Mouse (Mus musculus): ENCODE data around the gene Ajap1. TPM values are rescaled to one million over a fixed set of nuclear protein-coding genes. Genes with fewer than 3 reads are reported as not detected.

Gene Ajap1
- polyA plus RNA-seq, 1 experiment from 2014 or later: 0.45 TPM

DNA sequence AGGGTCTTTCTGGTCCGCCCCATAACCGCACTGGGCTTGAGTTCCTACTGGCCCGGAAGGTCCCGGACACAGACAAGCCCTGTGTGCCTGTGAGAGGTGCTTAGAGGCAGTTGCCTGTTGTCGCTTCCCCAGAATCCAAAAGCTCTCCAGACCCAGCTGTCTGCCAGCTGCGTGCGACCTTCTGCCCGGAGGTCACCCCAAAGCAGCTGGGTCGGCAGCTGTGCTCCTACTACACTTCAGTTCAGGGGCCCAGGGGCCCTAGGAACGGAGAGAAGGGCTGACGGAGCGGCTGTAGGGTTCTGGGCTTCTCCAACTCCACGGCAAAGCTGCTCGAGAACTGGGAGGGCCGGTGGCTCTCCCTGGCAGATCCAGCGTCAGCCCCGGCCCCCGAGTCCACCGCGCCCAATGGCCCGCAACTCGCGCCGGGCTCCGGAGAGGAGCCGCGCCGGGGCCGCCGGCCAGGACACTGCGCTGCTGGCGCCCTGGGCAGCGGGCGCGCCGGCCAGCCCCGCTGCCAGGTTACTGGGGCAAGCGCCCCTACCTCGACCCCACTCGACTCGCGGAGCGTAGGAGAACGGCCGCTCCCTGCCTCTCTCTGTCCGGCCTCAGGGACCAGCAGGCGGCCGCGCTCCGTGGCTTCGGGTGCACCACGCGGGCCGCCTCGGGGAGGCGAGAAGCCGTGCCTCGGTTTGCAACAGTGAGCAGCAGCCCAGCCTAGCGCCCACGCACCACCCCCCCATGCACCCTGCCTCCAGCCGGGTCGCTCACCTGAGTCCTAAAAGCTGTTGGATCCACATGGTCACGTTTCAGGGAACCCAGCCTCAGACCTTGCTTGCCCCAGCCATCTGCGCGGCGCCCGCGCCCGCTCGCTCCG is 1.0 kb downstream of the Ajap1 start:
- WGBS: 3% methylated on average over 71 of the region's 71 CpGs
- Histone ChIP-seq H3K27me3 (ENCODE audit: low read depth, poor library complexity, severe bottlenecking) (peaks cover 78% of the 10 kb centered on the region), H3K27ac (peak overlapping the region; percentile 74), H3K4me3 (peak overlapping the region; percentile 61), H3K4me1 (peaks cover 65% of the 10 kb centered on the region), H3K9me3 (replicated peaks) (no peaks in the 10 kb centered on the region), H3K36me3 (no peaks in the 10 kb centered on the region)
- DNase-seq (ENCODE audit: low spot score): peak; percentile 64

DNA sequence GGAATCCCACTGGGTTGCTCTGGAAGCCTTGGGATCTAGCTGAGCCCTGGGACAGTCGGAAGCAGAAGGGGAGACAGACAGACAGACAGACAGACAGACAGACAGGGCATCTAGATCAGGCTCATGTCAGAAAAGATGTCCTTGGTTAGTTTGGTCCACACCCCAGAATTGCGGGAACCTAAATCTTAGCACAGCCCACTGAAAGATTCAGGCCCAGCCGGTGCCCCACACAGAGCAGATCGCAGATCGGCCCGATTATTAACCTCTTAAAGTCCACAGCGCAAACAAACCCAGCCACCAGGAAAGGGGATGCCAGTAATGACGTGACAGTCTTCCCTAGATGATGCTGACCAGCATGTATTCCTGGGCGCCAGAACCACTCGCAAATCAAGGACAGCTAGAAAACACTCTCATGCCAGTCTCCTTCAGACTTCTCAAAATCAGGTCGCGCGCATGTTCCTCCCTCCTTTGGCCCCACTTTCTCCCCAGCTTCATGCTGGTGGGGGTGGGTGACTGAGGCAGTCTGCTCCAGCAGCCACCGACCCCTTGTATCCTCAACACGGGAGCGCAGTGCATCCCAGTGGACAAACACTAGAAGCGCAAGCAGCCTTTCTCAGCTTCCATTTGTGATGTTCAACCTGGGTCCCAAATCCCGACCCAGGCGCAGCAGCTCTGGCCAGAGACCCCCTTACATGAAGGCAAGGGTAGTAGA is 1.9 kb downstream of the Ajap1 start:
- DNase-seq (ENCODE audit: low spot score): peak; percentile 77
- WGBS: 3% methylated on average over 19 of the region's 19 CpGs
- Histone ChIP-seq H3K27ac (no peak overlapping the region; the same call in 1 of the 2 replicates), H3K27me3 (ENCODE audit: low read depth, poor library complexity, severe bottlenecking) (peaks cover 78% of the 10 kb centered on the region), H3K4me3 (peak overlapping the region; percentile 61), H3K36me3 (no peaks in the 10 kb centered on the region), H3K4me1 (peaks cover 62% of the 10 kb centered on the region), H3K9me3 (replicated peaks) (no peaks in the 10 kb centered on the region)

DNA sequence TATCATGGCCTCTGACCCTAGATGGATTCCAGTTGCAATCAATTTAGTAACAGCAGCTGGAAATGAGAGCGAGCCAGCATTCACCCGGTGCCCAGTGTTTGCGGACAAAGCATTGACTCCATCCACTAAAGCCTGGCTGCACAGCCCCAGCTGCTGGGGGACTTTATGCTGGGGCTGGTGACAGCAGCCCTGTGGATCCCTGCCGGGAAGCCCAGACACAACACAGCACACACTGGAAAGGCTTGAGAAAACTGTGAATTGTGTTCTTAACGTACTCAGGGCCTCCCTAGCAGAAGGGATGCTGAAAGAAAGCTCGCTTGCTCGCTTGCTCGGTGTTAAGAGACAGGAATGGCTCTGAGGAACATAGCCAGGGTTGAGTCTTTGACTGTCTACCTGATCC is 3.5 kb downstream of the Ajap1 start:
- no peak overlapping the region for H3K4me3 ChIP-seq

DNA sequence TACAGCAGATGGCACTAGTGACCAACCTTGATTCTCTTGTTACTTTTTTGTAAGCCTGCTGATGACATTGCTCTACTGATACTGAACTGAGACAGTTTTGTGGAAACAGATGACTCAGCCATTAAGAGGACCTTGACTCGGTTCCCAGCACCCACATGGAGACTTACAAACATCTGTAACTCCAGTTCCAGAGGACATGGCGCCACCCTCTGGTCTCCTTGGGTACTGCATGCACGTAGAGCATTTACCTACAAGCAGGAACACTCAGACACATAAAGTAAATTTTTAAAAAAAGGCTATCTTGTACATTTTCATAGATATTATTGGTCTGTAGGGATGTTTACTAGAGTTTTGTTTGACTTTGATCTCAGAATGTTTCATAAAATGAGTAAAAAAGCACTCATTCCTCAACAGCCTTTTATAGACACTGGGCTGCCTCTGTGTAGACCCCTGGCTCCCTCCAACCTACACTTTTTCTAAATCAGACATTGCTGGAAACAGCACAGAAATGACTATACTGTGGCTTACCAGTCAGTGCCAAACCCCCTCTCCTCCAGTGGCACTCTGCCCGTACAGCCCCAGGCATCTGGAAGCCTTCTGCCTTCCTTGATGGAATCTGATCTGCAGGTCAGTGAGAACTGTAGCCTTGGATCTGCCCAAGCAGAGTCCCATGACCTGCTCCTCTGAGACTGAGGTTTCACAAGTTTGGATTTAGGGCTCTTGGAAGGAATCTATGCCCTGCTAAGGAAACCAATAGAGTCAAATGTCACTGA is 8.9 kb downstream of the Ajap1 start:
- Histone ChIP-seq H3K27me3 (ENCODE audit: low read depth, poor library complexity, severe bottlenecking) (peaks cover 18% of the 10 kb centered on the region), H3K9me3 (replicated peaks) (no peaks in the 10 kb centered on the region), H3K27ac (no peak overlapping the region), H3K4me3 (no peak overlapping the region), H3K36me3 (no peaks in the 10 kb centered on the region), H3K4me1 (peaks cover 1% of the 10 kb centered on the region; the same call in 1 of the 2 replicates)
- WGBS: 77% methylated on average over 4 of the region's 4 CpGs
- no peak for DNase-seq (ENCODE audit: low spot score)

More for the DNA sequence above, 3.5 kb downstream of the Ajap1 start:
- no peaks in the 10 kb centered on the region for H3K9me3 ChIP-seq (replicated peaks)
- 26% methylated on average over 8 of the region's 8 CpGs for WGBS
- H3K27ac ChIP-seq: no peak overlapping the region
- H3K4me1 ChIP-seq: peaks cover 55% of the 10 kb centered on the region
- DNase-seq (ENCODE audit: low spot score): peak; percentile 37
- H3K27me3 ChIP-seq (ENCODE audit: low read depth, poor library complexity, severe bottlenecking): peaks cover 73% of the 10 kb centered on the region
- H3K36me3 ChIP-seq: no peaks in the 10 kb centered on the region

DNA sequence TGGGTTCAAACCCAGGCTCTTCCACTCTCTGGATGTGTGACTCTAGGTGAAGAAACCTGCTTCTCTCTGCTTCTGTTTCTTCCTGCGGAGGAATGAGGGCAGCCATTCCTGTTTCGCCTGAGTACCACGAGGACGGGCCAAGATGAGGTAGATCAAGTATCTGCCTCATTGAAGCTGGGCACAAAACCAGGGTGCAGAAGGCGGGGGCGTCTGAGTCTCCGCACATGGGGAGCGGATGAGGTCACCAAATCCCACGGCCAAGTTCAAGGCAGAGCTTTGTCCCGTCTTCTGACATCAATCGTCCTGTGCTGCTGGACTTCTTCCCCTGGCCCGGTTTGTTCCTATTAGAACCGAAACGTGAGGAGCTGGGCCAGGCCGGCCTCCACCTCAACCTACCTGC is 12.9 kb downstream of the Ajap1 start:
- no peak for DNase-seq (ENCODE audit: low spot score)
- 91% methylated on average over 15 of the region's 15 CpGs for WGBS
- Histone ChIP-seq H3K36me3 (no peaks in the 10 kb centered on the region), H3K4me3 (no peak overlapping the region), H3K27ac (no peak overlapping the region), H3K9me3 (replicated peaks) (no peaks in the 10 kb centered on the region), H3K27me3 (ENCODE audit: low read depth, poor library complexity, severe bottlenecking) (no peaks in the 10 kb centered on the region), H3K4me1 (peaks cover 10% of the 10 kb centered on the region)

DNA sequence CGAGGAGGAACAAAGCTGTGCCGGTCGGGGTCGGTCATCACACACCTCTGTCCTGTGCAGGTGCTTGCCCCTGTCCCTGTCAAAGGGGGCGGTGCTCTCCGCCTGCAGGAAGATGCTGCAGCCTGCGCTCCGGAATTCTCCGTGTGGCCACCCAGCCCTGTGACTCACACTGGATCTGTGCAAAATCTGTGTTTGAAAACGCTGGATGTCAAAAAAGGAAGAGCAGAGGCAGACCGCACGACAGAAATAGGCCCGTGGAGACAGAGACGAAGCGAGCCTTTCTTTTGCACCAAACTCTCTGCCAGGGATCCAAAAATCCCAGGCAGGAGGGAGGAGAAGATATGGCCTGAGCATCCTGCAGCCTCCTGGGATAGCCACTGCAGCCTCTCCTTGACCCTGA is 22.7 kb downstream of the Ajap1 start:
- 89% methylated on average over 15 of the region's 15 CpGs for WGBS
- Histone ChIP-seq H3K9me3 (replicated peaks) (no peaks in the 10 kb centered on the region), H3K4me3 (no peak overlapping the region), H3K27ac (no peak overlapping the region), H3K4me1 (peaks cover under 1% of the 10 kb centered on the region; the same call in 1 of the 2 replicates), H3K36me3 (no peaks in the 10 kb centered on the region), H3K27me3 (ENCODE audit: low read depth, poor library complexity, severe bottlenecking) (no peaks in the 10 kb centered on the region)
- no peak for DNase-seq (ENCODE audit: low spot score)

DNA sequence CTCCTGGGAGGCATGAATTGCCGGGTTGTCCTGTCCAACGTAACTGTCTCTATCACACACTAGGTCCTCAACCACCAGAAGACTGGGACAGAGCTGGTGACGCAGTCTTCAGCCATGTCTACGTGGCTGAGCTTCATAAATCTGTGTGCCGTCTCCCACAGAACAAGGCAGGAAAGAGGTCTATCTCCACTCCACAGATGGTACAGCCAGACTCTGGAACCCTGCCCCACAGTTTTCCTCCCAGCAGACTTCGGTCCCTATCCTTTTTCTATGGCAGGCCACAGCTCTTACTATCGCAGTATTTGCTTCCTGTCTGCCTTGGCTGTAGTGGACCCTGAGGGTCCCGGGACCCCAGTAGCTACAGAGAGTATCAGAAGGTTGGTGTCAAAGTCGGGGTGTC is 23.1 kb downstream of the Ajap1 start:
- 91% methylated on average over 9 of the region's 9 CpGs for WGBS
- Histone ChIP-seq H3K27ac (no peak overlapping the region), H3K36me3 (no peaks in the 10 kb centered on the region), H3K4me3 (no peak overlapping the region), H3K9me3 (replicated peaks) (no peaks in the 10 kb centered on the region), H3K27me3 (ENCODE audit: low read depth, poor library complexity, severe bottlenecking) (no peaks in the 10 kb centered on the region), H3K4me1 (no peaks in the 10 kb centered on the region)
- no peak for DNase-seq (ENCODE audit: low spot score)

DNA sequence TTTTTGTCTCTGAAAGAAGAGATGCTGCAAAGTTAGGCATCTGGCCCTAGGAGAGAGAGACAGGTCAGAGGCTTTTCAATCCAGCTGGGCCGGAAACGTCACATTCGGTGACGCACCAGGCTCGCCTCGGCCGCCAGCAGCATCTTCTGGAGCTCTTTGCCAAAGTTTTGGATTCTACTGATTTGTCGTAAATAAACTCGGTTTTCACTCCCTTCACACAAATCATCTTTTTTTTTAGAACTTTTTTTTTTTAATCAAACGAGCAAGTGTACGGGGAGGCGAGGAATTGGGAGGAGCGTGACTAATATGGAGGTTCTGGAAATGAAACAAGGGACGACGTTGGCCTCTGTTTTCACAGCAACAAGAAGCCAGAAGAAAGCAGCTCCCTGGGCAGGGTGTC is 23.8 kb downstream of the Ajap1 start:
- no peak overlapping the region for H3K4me3 ChIP-seq
- no peaks in the 10 kb centered on the region for H3K27me3 ChIP-seq (ENCODE audit: low read depth, poor library complexity, severe bottlenecking)
- no peak overlapping the region for H3K27ac ChIP-seq
- WGBS: 93% methylated on average over 15 of the region's 15 CpGs
- H3K4me1 ChIP-seq: no peaks in the 10 kb centered on the region
- no peaks in the 10 kb centered on the region for H3K9me3 ChIP-seq (replicated peaks)
- DNase-seq (ENCODE audit: low spot score): no peak
- H3K36me3 ChIP-seq: no peaks in the 10 kb centered on the region

DNA sequence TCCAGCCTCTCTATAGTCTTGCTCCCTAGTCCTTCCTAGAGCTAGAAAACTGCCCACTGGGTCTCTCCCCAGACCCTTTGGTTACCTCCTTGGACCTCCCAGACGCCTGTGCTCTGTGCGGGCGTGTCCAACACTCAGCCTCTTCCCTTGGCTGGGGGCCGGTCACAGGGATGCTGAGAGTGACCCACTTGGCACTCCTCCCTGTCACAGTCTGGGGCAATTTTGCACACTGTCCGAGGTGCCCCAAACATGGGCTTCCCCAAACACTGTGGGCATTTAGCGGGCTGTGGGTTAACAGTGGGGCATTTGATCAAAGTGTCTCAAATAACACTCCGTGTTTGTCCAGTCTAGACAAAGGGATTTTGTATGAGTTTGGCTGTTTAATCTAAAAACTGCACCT is 29.1 kb downstream of the Ajap1 start:
- no peaks in the 10 kb centered on the region for H3K27me3 ChIP-seq (ENCODE audit: low read depth, poor library complexity, severe bottlenecking)
- no peak for DNase-seq (ENCODE audit: low spot score)
- no peak overlapping the region for H3K27ac ChIP-seq
- H3K36me3 ChIP-seq: no peaks in the 10 kb centered on the region
- no peak overlapping the region for H3K4me3 ChIP-seq
- WGBS: 90% methylated on average over 7 of the region's 7 CpGs
- no peaks in the 10 kb centered on the region for H3K9me3 ChIP-seq (replicated peaks)
- H3K4me1 ChIP-seq: no peaks in the 10 kb centered on the region

DNA sequence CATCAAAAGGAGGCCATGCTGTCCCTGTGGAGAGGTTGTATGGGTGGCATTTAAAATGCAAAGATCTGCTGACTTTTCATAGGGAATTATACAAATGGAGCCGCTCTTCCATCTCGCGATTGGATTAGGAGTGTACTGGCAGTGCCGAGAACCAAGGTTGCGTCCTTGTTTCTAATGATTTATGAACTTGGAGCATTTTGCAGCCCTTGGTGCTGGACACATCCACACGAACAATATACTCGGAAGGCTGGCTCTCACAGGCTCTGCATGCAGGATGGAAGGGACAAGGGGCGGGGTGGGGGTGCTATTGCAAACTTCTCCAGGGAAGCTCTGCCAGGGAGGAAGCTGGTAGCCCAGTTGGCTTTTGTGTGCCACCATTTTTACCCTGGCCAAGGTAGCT is 31.1 kb downstream of the Ajap1 start:
- no peak for DNase-seq (ENCODE audit: low spot score)
- H3K27me3 ChIP-seq (ENCODE audit: low read depth, poor library complexity, severe bottlenecking): no peaks in the 10 kb centered on the region
- H3K9me3 ChIP-seq (replicated peaks): no peaks in the 10 kb centered on the region
- no peaks in the 10 kb centered on the region for H3K36me3 ChIP-seq
- H3K4me1 ChIP-seq: no peaks in the 10 kb centered on the region
- no peak overlapping the region for H3K4me3 ChIP-seq
- H3K27ac ChIP-seq: no peak overlapping the region
- WGBS: 91% methylated on average over 8 of the region's 8 CpGs

DNA sequence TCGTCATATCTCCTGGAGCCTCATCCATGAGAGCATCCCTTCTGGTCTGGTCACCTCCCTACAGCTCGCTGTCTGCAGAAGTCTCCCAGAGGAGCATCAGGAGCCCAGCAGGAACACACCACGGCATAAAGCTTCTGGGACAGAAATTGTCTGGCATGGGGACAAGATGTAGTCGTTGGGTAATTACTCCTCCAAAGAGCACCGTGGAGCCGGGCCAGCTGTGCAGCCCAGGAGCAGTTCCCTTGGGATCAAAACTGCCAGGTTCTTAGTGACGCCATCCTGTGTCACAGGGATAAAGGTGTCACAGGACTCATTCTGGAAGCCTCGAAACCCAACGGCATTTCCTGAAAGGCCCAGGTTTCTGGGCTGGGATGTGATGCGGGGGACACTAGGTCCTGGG is 40.1 kb downstream of the Ajap1 start:
- WGBS: 87% methylated on average over 10 of the region's 10 CpGs
- Histone ChIP-seq H3K4me3 (no peak overlapping the region), H3K27me3 (ENCODE audit: low read depth, poor library complexity, severe bottlenecking) (no peaks in the 10 kb centered on the region), H3K27ac (no peak overlapping the region), H3K4me1 (peaks cover 4% of the 10 kb centered on the region; the same call in 1 of the 2 replicates), H3K36me3 (no peaks in the 10 kb centered on the region), H3K9me3 (replicated peaks) (no peaks in the 10 kb centered on the region)
- DNase-seq (ENCODE audit: low spot score): no peak

DNA sequence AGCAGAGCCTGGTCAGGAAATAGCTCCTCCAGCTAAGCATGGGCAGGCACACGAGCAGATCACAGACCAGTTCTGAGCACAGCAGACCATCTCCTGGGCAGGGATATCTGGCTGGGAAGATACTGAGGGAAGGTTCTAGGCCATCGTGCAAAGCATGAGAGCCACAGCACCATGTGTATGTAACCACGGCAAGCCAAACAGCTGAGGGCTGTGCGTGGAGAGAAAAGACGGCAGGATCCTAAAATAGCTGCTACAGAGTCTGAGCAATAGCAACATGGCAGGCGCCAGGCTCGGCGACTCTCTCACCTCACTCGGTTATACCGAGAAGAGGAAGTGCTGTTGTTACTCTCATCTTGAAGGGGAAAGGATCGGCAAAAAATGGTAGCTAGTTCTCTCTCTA is 42.7 kb downstream of the Ajap1 start:
- peaks cover 20% of the 10 kb centered on the region for H3K4me1 ChIP-seq
- H3K36me3 ChIP-seq: no peaks in the 10 kb centered on the region
- no peak for DNase-seq (ENCODE audit: low spot score)
- no peaks in the 10 kb centered on the region for H3K27me3 ChIP-seq (ENCODE audit: low read depth, poor library complexity, severe bottlenecking)
- H3K9me3 ChIP-seq (replicated peaks): no peaks in the 10 kb centered on the region
- H3K4me3 ChIP-seq: no peak overlapping the region
- WGBS: 85% methylated on average over 11 of the region's 11 CpGs
- no peak overlapping the region for H3K27ac ChIP-seq

DNA sequence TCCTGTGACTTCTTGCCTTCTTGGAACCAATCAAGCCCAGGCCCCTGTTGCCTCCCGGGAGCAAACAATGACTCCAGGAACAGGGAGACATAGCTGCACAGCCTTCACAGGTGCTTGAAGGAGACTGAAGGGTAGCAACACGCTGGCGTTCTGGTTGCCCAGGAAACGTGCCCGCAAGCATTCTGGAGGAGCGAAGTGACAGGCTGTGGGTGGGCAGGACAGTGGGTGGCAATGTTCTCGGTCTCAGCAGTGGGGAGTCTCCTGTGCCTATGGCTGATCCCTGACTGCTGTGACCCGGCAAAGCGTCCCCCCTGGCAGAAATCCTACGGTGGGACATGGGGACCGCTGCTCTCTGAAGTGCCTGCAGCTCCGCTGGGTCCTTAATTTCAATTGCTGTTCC is 43.6 kb downstream of the Ajap1 start:
- Histone ChIP-seq H3K36me3 (no peaks in the 10 kb centered on the region), H3K27ac (0 out of 2 replicates have a peak overlapping the region, but pooled peaks have one; percentile 6), H3K9me3 (replicated peaks) (no peaks in the 10 kb centered on the region), H3K27me3 (ENCODE audit: low read depth, poor library complexity, severe bottlenecking) (no peaks in the 10 kb centered on the region), H3K4me1 (peaks cover 20% of the 10 kb centered on the region), H3K4me3 (no peak overlapping the region)
- no peak for DNase-seq (ENCODE audit: low spot score)
- 83% methylated on average over 12 of the region's 12 CpGs for WGBS

Data from limb, embryonic 10.5 days (tissue).